Mouse (Mus musculus) thymus, adult 2 months (tissue): ENCODE data around the gene Cfap100. TPM values are rescaled to one million over a fixed set of nuclear protein-coding genes. Genes with fewer than 3 reads are reported as not detected.

Source experiments
- DNase-seq: peaks from one replicate; pipeline ENCODE4 v3.0.0; 2021
- H3K27ac ChIP-seq: fragments of 200-500 bp; 2 replicates; pipeline ENCODE4 v1.5.1; 2012; ENCODE audit warnings: low read length, control low read depth; ENCODE audit not compliant: control insufficient read depth, insufficient read depth
- H3K27me3 ChIP-seq: fragments of 200-500 bp; 2 replicates; pipeline ENCODE4 v1.6.1; 2012; ENCODE audit warnings: mild to moderate bottlenecking, low read length, moderate library complexity, mixed read lengths; ENCODE audit not compliant: control insufficient read depth, insufficient read depth
- H3K36me3 ChIP-seq: fragments of 200-500 bp; 2 replicates; pipeline ENCODE4 v1.6.1; 2012; ENCODE audit warnings: mild to moderate bottlenecking, low read length, moderate library complexity; ENCODE audit not compliant: control insufficient read depth, insufficient read depth
- H3K4me1 ChIP-seq: fragments of 200-500 bp; replicated peaks from 2 replicates; pipeline ENCODE4 v1.6.1; 2012; ENCODE audit warnings: low read length; ENCODE audit not compliant: control insufficient read depth, insufficient read depth
- H3K4me3 ChIP-seq: fragments of 200-500 bp; 2 replicates; pipeline ENCODE4 v1.5.1; 2012; ENCODE audit warnings: mild to moderate bottlenecking, low read length, control low read depth, moderate library complexity; ENCODE audit not compliant: control insufficient read depth, insufficient read depth
- CTCF ChIP-seq: fragments of 200-500 bp; IDR thresholded peaks from 2 replicates; pipeline ENCODE4 v1.5.1; 2012; ENCODE audit warnings: mild to moderate bottlenecking, control low read depth, low read length, moderate library complexity, borderline replicate concordance; ENCODE audit not compliant: control insufficient read depth, poor library complexity, insufficient read depth; ENCODE audit errors: extremely low read depth
- POLR2A ChIP-seq: fragments of 200-500 bp; IDR thresholded peaks from 2 replicates; pipeline ENCODE4 v1.6.1; 2012; ENCODE audit warnings: mild to moderate bottlenecking, low read length, control low read depth, moderate library complexity; ENCODE audit not compliant: control insufficient read depth, poor library complexity, insufficient read depth; ENCODE audit errors: extremely low read depth
- WGBS: fragments of 180-500 bp; shearing (Covaris S2); methylation state at CpG from one replicate; pipeline ENCODE4 v1.1.7; 2018; 5-methylcytosine and 5-hydroxymethylcytosine counted together
- polyA plus RNA-seq: library from polyadenylated mRNA; depleted of rRNA; stranded (reverse); fragments of >200 nt; gene quantifications from 2 replicates; pipeline ENCODE4 v1.2.3, GENCODE M21; 2012

The Cfap100 gene
- polyA plus RNA-seq, 1 experiment = 0.05 TPM

DNA sequence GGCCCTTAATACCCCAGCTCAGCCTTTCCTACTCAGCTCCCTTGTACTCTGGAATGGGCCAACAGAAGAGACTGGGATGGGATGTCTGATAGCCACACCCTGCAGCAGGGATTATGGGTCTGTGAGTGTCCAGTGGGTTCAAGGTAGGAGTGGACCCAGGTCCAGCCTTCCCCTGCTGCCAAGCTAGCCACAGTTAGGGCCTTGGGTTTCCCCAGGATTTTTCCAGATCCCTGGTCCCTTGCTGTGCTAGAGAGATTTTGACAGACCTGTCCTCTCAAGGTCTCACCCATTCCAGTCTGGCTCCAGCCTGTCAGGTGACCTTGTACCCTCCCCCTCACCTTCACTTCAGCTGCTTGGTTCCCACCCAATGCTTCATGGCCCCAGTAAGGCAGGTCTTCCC is 20.0 kb downstream of the Cfap100 start:
- H3K4me1 ChIP-seq = no peaks in the 10 kb centered on the region
- no peak for TF ChIP-seq CTCF
- no peak for TF ChIP-seq POLR2A

GRCm38 (mm10) chr6:90397291-90397690 is 31.3 kb downstream of the Cfap100 start:
- Histone ChIP-seq H3K27ac (no peak overlapping the region), H3K27me3 (no peaks in the 10 kb centered on the region), H3K4me3 (no peak overlapping the region), H3K36me3 (peaks cover 10% of the 10 kb centered on the region), H3K4me1 (no peaks in the 10 kb centered on the region)
- no peak for DNase-seq
- TF ChIP-seq CTCF (no peak), POLR2A (no peak)
- over 99% methylated on average over 3 of the region's 3 CpGs for WGBS

More for the DNA sequence above, 20.0 kb downstream of the Cfap100 start:
- H3K27ac ChIP-seq = no peak overlapping the region
- no peak for DNase-seq
- H3K4me3 ChIP-seq = no peak overlapping the region
- H3K36me3 ChIP-seq = no peaks in the 10 kb centered on the region
- no peaks in the 10 kb centered on the region for H3K27me3 ChIP-seq

DNA sequence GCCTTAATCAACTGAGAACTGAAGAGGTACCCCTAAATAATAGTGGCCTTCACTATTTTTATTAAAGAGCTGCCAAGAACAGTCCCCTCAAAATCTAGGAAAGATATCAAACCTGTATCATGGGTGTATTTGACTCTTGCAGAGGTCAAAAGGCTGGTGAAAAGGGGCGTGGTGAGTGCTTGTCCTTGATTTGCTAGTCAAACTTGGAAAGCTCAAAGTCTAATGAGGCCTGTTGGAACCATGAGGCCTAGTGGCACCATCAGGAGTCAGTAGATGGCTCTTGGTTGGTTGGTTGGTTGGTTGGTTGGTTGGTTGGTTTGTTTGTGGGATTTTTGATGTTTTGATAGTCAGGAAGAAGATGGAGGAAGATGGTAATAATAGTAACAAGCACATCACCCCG is 32.8 kb downstream of the Cfap100 start:
- Histone ChIP-seq H3K4me1 (no peaks in the 10 kb centered on the region), H3K36me3 (no peaks in the 10 kb centered on the region), H3K27me3 (no peaks in the 10 kb centered on the region), H3K4me3 (no peak overlapping the region), H3K27ac (no peak overlapping the region)
- TF ChIP-seq POLR2A (no peak), CTCF (no peak)
- DNase-seq = no peak
- 90% methylated on average over 2 of the region's 2 CpGs for WGBS

- 90% methylated on average over 3 of the region's 3 CpGs for WGBS
- no peaks in the 10 kb centered on the region for H3K4me1 ChIP-seq
- peaks cover 5% of the 10 kb centered on the region; the same call in 1 of the 2 replicates for H3K36me3 ChIP-seq
- H3K4me3 ChIP-seq = no peak overlapping the region
- no peak overlapping the region for H3K27ac ChIP-seq
- H3K27me3 ChIP-seq = no peaks in the 10 kb centered on the region
- no peak for TF ChIP-seq POLR2A
- no peak for TF ChIP-seq CTCF
- no peak for DNase-seq
Measured at GRCm38 (mm10) chr6:90393948-90394347, 34.6 kb downstream of the Cfap100 start.

GRCm38 (mm10) chr6:90390629-90391028 is 38.0 kb downstream of the Cfap100 start:
- 84% methylated on average over 4 of the region's 4 CpGs for WGBS
- H3K36me3 ChIP-seq = peaks cover 18% of the 10 kb centered on the region

DNA sequence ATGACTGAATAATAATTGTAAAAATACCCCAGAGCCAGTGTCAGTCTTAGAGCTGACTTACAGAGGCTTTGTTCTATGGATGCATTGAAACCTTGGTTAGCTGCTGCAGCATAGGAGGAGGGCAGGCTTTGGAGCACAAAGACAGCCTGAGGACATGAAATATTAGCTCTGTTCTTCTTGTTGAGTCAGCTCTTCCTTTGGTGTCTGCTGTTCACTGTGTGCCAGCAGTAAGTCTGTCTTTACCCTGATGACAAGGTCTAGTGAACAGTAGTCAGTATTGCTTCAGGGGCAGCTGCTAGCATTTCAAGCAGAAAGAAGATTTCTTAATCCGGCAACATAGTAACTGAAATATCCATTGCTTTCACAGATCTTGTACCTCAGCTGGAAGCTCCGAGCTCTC is 47.1 kb downstream of the Cfap100 start:
- DNase-seq = no peak
- 95% methylated on average over 2 of the region's 2 CpGs for WGBS
- peaks cover 65% of the 10 kb centered on the region for H3K36me3 ChIP-seq
- no peaks in the 10 kb centered on the region for H3K27me3 ChIP-seq
- no peak overlapping the region for H3K27ac ChIP-seq
- H3K4me1 ChIP-seq = no peaks in the 10 kb centered on the region
- no peak overlapping the region for H3K4me3 ChIP-seq
- TF ChIP-seq CTCF (no peak), POLR2A (no peak)

More at GRCm38 (mm10) chr6:90390629-90391028, 38.0 kb downstream of the Cfap100 start:
- Histone ChIP-seq H3K4me3 (no peak overlapping the region), H3K4me1 (no peaks in the 10 kb centered on the region), H3K27ac (no peak overlapping the region), H3K27me3 (no peaks in the 10 kb centered on the region)
- no peak for DNase-seq
- TF ChIP-seq POLR2A (no peak), CTCF (no peak)

DNA sequence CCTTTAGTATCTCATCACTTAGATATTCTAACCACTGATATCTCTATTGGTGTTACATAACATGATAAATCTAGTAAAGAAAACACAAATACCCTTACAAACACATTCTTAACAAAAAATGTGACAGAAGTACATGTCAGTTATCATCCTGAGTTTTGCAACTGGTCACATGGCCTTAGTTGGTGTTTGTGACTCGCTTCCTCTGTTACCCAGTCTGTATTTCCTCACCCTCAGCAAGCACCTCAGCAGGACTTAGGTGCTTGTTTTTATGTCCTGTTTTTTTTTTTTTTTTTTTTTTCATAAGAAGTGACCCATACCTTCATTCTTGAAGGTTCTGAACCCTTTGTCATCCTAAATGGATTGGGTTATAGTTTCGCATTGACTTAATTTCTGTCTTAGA is 50.9 kb downstream of the Cfap100 start:
- no peaks in the 10 kb centered on the region for H3K4me1 ChIP-seq
- no peak overlapping the region for H3K4me3 ChIP-seq
- TF ChIP-seq CTCF (no peak), POLR2A (no peak)
- H3K27ac ChIP-seq = no peak overlapping the region
- DNase-seq = no peak
- 98% methylated on average over 2 of the region's 2 CpGs for WGBS
- peaks cover 69% of the 10 kb centered on the region for H3K36me3 ChIP-seq
- H3K27me3 ChIP-seq = no peaks in the 10 kb centered on the region

- Histone ChIP-seq H3K4me1 (peaks cover 8% of the 10 kb centered on the region), H3K36me3 (peaks cover 44% of the 10 kb centered on the region), H3K4me3 (no peak overlapping the region), H3K27ac (no peak overlapping the region), H3K27me3 (no peaks in the 10 kb centered on the region)
- 96% methylated on average over 4 of the region's 4 CpGs for WGBS
- DNase-seq = no peak
- no peak for TF ChIP-seq CTCF
- no peak for TF ChIP-seq POLR2A
Measured at GRCm38 (mm10) chr6:90374647-90375046, 54.0 kb downstream of the Cfap100 start.
